Mouse (Mus musculus): ENCODE results near the gene Znhit1. TPM values are rescaled to one million over a fixed set of nuclear protein-coding genes. Genes with fewer than 3 reads are reported as not detected.
A peak's percentile ranks its signal among the peaks of the same experiment; 100 is the strongest.

The Znhit1 gene
- total and polyA plus RNA-seq, 3 experiments = 35.5 to 287 (median 88.7) TPM

- no peak for DNase-seq (ENCODE audit: low spot score)
- Histone ChIP-seq H3K27me3 (ENCODE audit: insufficient read depth, low read length) (no peaks in the 10 kb centered on the region), H3K4me1 (ENCODE audit: insufficient read depth, low read depth, low read length) (peaks cover 20% of the 10 kb centered on the region), H3K4me3 (ENCODE audit: low read depth, low read length) (no peak overlapping the region), H3K9me3 (replicated peaks) (no peaks in the 10 kb centered on the region), H3K36me3 (replicated peaks) (peaks cover 65% of the 10 kb centered on the region)
- TF ChIP-seq CTCF (IDR thresholded peaks at IDR 0.05; ENCODE audit: low read depth, low read length) (0 out of 2 replicates have a peak, but pooled peaks have one; percentile 9), GATA1 (IDR thresholded peaks at IDR 0.05; ENCODE audit: borderline replicate concordance, low read length) (no peak), TAL1 (conservative IDR thresholded peaks at IDR 0.05; ENCODE audit: low read depth, low read length) (no peak), POLR2AphosphoS5 (IDR thresholded peaks at IDR 0.05; ENCODE audit: insufficient replicate concordance, low read depth, low read length) (no peak), GATA2 (IDR thresholded peaks at IDR 0.05; ENCODE audit: borderline replicate concordance, low read depth, low read length) (no peak)
- ATAC-seq (ENCODE audit: extremely low read depth, insufficient number of reproducible peaks, low FRiP score, poor library complexity, severe bottlenecking) = no peak
Observed at GRCm38 (mm10) chr5:136980974-136981373, 6.8 kb downstream of the Znhit1 start.

GRCm38 (mm10) chr5:136979762-136980161, 8.1 kb downstream of the Znhit1 start:
- H3K4me1 ChIP-seq (ENCODE audit: insufficient read depth, low read depth, low read length) = peaks cover 9% of the 10 kb centered on the region; the same call in 1 of the 2 replicates
- H3K9me3 ChIP-seq (replicated peaks) = no peaks in the 10 kb centered on the region
- no peak overlapping the region for H3K4me3 ChIP-seq (ENCODE audit: low read depth, low read length)
- DNase-seq (ENCODE audit: low spot score) = no peak
- ATAC-seq (ENCODE audit: extremely low read depth, insufficient number of reproducible peaks, low FRiP score, poor library complexity, severe bottlenecking) = no peak
- TF ChIP-seq GATA2 (IDR thresholded peaks at IDR 0.05; ENCODE audit: borderline replicate concordance, low read depth, low read length) (no peak), GATA1 (IDR thresholded peaks at IDR 0.05; ENCODE audit: borderline replicate concordance, low read length) (no peak), POLR2AphosphoS5 (IDR thresholded peaks at IDR 0.05; ENCODE audit: insufficient replicate concordance, low read depth, low read length) (no peak), TAL1 (conservative IDR thresholded peaks at IDR 0.05; ENCODE audit: low read depth, low read length) (no peak), CTCF (IDR thresholded peaks at IDR 0.05; ENCODE audit: low read depth, low read length) (no peak)
- H3K27me3 ChIP-seq (ENCODE audit: insufficient read depth, low read length) = 0 out of 2 replicates have a peak, but pooled peaks cover 1% of the 10 kb centered on the region
- peaks cover 53% of the 10 kb centered on the region for H3K36me3 ChIP-seq (replicated peaks)

- Histone ChIP-seq H3K4me3 (ENCODE audit: low read depth, low read length) (no peak overlapping the region), H3K9me3 (replicated peaks) (no peaks in the 10 kb centered on the region), H3K4me1 (ENCODE audit: insufficient read depth, low read depth, low read length) (peaks cover 5% of the 10 kb centered on the region; the same call in 1 of the 2 replicates), H3K36me3 (replicated peaks) (peaks cover 33% of the 10 kb centered on the region), H3K27me3 (ENCODE audit: insufficient read depth, low read length) (peaks cover 10% of the 10 kb centered on the region)
- DNase-seq (ENCODE audit: low spot score) (no peak), ATAC-seq (ENCODE audit: extremely low read depth, insufficient number of reproducible peaks, low FRiP score, poor library complexity, severe bottlenecking) (no peak)
- TF ChIP-seq TAL1 (conservative IDR thresholded peaks at IDR 0.05; ENCODE audit: low read depth, low read length) (no peak), CTCF (IDR thresholded peaks at IDR 0.05; ENCODE audit: low read depth, low read length) (no peak), GATA2 (IDR thresholded peaks at IDR 0.05; ENCODE audit: borderline replicate concordance, low read depth, low read length) (no peak), GATA1 (IDR thresholded peaks at IDR 0.05; ENCODE audit: borderline replicate concordance, low read length) (no peak), POLR2AphosphoS5 (IDR thresholded peaks at IDR 0.05; ENCODE audit: insufficient replicate concordance, low read depth, low read length) (no peak)
Observed at GRCm38 (mm10) chr5:136977769-136978168, 10.1 kb downstream of the Znhit1 start.

GRCm38 (mm10) chr5:136973670-136974069, 14.2 kb downstream of the Znhit1 start:
- ATAC-seq (ENCODE audit: extremely low read depth, insufficient number of reproducible peaks, low FRiP score, poor library complexity, severe bottlenecking) (no peak), DNase-seq (ENCODE audit: low spot score) (no peak)
- Histone ChIP-seq H3K4me3 (ENCODE audit: low read depth, low read length) (no peak overlapping the region), H3K36me3 (replicated peaks) (peaks cover 12% of the 10 kb centered on the region), H3K9me3 (replicated peaks) (no peaks in the 10 kb centered on the region), H3K27me3 (ENCODE audit: insufficient read depth, low read length) (peaks cover 15% of the 10 kb centered on the region), H3K4me1 (ENCODE audit: insufficient read depth, low read depth, low read length) (peaks cover 15% of the 10 kb centered on the region)
- no peak for TF ChIP-seq GATA2 (IDR thresholded peaks at IDR 0.05; ENCODE audit: borderline replicate concordance, low read depth, low read length)
- no peak for TF ChIP-seq CTCF (IDR thresholded peaks at IDR 0.05; ENCODE audit: low read depth, low read length)
- no peak for TF ChIP-seq POLR2AphosphoS5 (IDR thresholded peaks at IDR 0.05; ENCODE audit: insufficient replicate concordance, low read depth, low read length)
- no peak for TF ChIP-seq GATA1 (IDR thresholded peaks at IDR 0.05; ENCODE audit: borderline replicate concordance, low read length)
- TF ChIP-seq TAL1 (conservative IDR thresholded peaks at IDR 0.05; ENCODE audit: low read depth, low read length) = no peak

- peaks cover 15% of the 10 kb centered on the region for H3K27me3 ChIP-seq (ENCODE audit: insufficient read depth, low read length)
- H3K4me3 ChIP-seq (ENCODE audit: low read depth, low read length) = no peak overlapping the region
- peaks cover 41% of the 10 kb centered on the region for H3K36me3 ChIP-seq (replicated peaks)
- peak; percentile 38; the same call in 1 of the 2 replicates for ATAC-seq (ENCODE audit: extremely low read depth, insufficient number of reproducible peaks, low FRiP score, poor library complexity, severe bottlenecking)
- DNase-seq (ENCODE audit: low spot score) = peak; percentile 26
- TF ChIP-seq GATA1 (IDR thresholded peaks at IDR 0.05; ENCODE audit: borderline replicate concordance, low read length) = no peak
- no peak for TF ChIP-seq GATA2 (IDR thresholded peaks at IDR 0.05; ENCODE audit: borderline replicate concordance, low read depth, low read length)
- TF ChIP-seq CTCF (IDR thresholded peaks at IDR 0.05; ENCODE audit: low read depth, low read length) = peak; percentile 58
- peaks cover 44% of the 10 kb centered on the region for H3K4me1 ChIP-seq (ENCODE audit: insufficient read depth, low read depth, low read length)
- no peaks in the 10 kb centered on the region for H3K9me3 ChIP-seq (replicated peaks)
Observed at GRCm38 (mm10) chr5:136970703-136971102, 17.1 kb downstream of the Znhit1 start.

- H3K36me3 ChIP-seq (replicated peaks) = peaks cover 72% of the 10 kb centered on the region
- ATAC-seq (ENCODE audit: extremely low read depth, insufficient number of reproducible peaks, low FRiP score, poor library complexity, severe bottlenecking) (no peak), DNase-seq (ENCODE audit: low spot score) (no peak)
- no peak for TF ChIP-seq GATA1 (IDR thresholded peaks at IDR 0.05; ENCODE audit: borderline replicate concordance, low read length)
- TF ChIP-seq TAL1 (conservative IDR thresholded peaks at IDR 0.05; ENCODE audit: low read depth, low read length) = no peak
- no peak for TF ChIP-seq CTCF (IDR thresholded peaks at IDR 0.05; ENCODE audit: low read depth, low read length)
- TF ChIP-seq POLR2AphosphoS5 (IDR thresholded peaks at IDR 0.05; ENCODE audit: insufficient replicate concordance, low read depth, low read length) = no peak
- no peak for TF ChIP-seq GATA2 (IDR thresholded peaks at IDR 0.05; ENCODE audit: borderline replicate concordance, low read depth, low read length)
- peaks cover 5% of the 10 kb centered on the region; the same call in 1 of the 2 replicates for H3K27me3 ChIP-seq (ENCODE audit: insufficient read depth, low read length)
- peaks cover 75% of the 10 kb centered on the region for H3K4me1 ChIP-seq (ENCODE audit: insufficient read depth, low read depth, low read length)
- no peak overlapping the region for H3K4me3 ChIP-seq (ENCODE audit: low read depth, low read length)
- no peaks in the 10 kb centered on the region for H3K9me3 ChIP-seq (replicated peaks)
Observed at GRCm38 (mm10) chr5:136967592-136967991, 20.2 kb downstream of the Znhit1 start.

All from G1E (cell line).